Mouse (Mus musculus) neural tube, embryonic 11.5 days (tissue): ENCODE results near the gene Pced1b. TPM values are rescaled to one million over a fixed set of nuclear protein-coding genes. Genes with fewer than 3 reads are reported as not detected.

Source experiments
- ATAC-seq: fragments of 200-750 bp; cut with Nextera tagmentation; 2 replicates; pipeline ENCODE4 v1.8.0; 2017; ENCODE audit warnings: moderate number of reproducible peaks, mild to moderate bottlenecking, moderate TSS enrichment, moderate library complexity; ENCODE audit not compliant: insufficient read depth, low FRiP score, low TSS enrichment
- DNase-seq: peaks from one replicate; pipeline ENCODE4 v3.0.0-alpha.2; 2015; ENCODE audit warnings: low spot score
- H3K27ac ChIP-seq: fragments of 300-500 bp; sonication (generic); 2 replicates; pipeline ENCODE4 v1.5.1; 2014; ENCODE audit warnings: low read depth, mild to moderate bottlenecking, low read length
- H3K27me3 ChIP-seq: fragments of 300-500 bp; sonication (generic); 2 replicates; pipeline ENCODE4 v1.6.1; 2014; ENCODE audit warnings: mild to moderate bottlenecking, low read length, mixed read lengths; ENCODE audit not compliant: control insufficient read depth, insufficient read depth
- H3K36me3 ChIP-seq: fragments of 300-500 bp; sonication (generic); 2 replicates; pipeline ENCODE4 v1.6.1; 2014; ENCODE audit warnings: mild to moderate bottlenecking, low read length, moderate library complexity, mixed read lengths; ENCODE audit not compliant: control insufficient read depth, insufficient read depth
- H3K4me1 ChIP-seq: fragments of 300-500 bp; sonication (generic); 2 replicates; pipeline ENCODE4 v1.6.1; 2014; ENCODE audit warnings: low read length, mixed read lengths; ENCODE audit not compliant: control insufficient read depth, insufficient read depth
- H3K4me2 ChIP-seq: fragments of 300-500 bp; sonication (generic); 2 replicates; pipeline ENCODE4 v1.6.1; 2014; ENCODE audit warnings: low read depth, mild to moderate bottlenecking, moderate library complexity
- H3K4me3 ChIP-seq: fragments of 300-500 bp; sonication (generic); 2 replicates; pipeline ENCODE4 v1.5.1; 2014; ENCODE audit warnings: low read depth, low read length
- H3K9ac ChIP-seq: fragments of 300-500 bp; sonication (generic); 2 replicates; pipeline ENCODE4 v1.6.1; 2014; ENCODE audit warnings: mild to moderate bottlenecking, low read length
- H3K9me3 ChIP-seq: fragments of 300-500 bp; sonication (generic); 2 replicates; pipeline ENCODE4 v1.6.1; 2016; ENCODE audit warnings: low read length; ENCODE audit not compliant: control insufficient read depth
- WGBS: fragments of 180-500 bp; shearing (Covaris S2); extraction: QIAGEN DNeasy Blood & Tissue Kit; methylation state at CpG from one replicate; pipeline ENCODE4 v1.1.7; 2014; 5-methylcytosine and 5-hydroxymethylcytosine counted together
- polyA plus RNA-seq: library from polyadenylated mRNA; unstranded; fragments of >200 nt; fragmentation: Nextera tagmentation; extraction: Ambion mirVana; gene quantifications from 2 replicates; pipeline ENCODE4 v1.2.1, GENCODE M21; 2014

The Pced1b gene
- polyA plus RNA-seq, 1 experiment from 2014 or later: 3.6 TPM

GRCm38 (mm10) chr15:97337636-97338352, 90.9 kb downstream of the Pced1b start:
- 38% methylated on average over 14 of the region's 14 CpGs for WGBS
- Histone ChIP-seq H3K4me3 (no peak overlapping the region), H3K9ac (no peak overlapping the region), H3K27me3 (no peaks in the 10 kb centered on the region), H3K4me1 (peaks cover 4% of the 10 kb centered on the region; the same call in 1 of the 2 replicates), H3K4me2 (peak overlapping the region; percentile 42), H3K9me3 (no peaks in the 10 kb centered on the region), H3K36me3 (no peaks in the 10 kb centered on the region), H3K27ac (no peak overlapping the region)
- ATAC-seq (no peak; the same call in 1 of the 2 replicates), DNase-seq (no peak)

GRCm38 (mm10) chr15:97338377-97339060, 91.6 kb downstream of the Pced1b start:
- Histone ChIP-seq H3K27me3 (no peaks in the 10 kb centered on the region), H3K9ac (no peak overlapping the region)

DNA sequence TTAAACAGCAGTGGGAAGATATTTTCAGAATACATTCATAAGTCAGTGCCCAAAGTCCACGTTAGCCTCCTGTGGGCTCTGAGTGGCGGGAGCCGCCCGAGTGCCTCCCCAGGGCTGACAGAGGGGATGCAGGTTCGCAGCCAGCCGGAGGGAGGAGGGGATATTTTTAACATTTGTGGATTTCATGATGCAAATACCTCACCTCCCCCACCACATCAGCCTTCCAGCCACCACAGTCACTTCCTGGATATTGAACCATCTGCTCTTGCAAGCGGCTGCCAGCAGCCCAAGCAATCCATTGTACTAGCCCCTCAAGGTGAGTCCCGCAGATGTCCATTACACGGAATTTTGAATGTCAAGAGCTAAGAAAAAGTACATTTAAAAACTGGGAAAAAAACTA, 95.4 kb downstream of the Pced1b start:
- ATAC-seq (no peak), DNase-seq (no peak)
- Histone ChIP-seq H3K4me2 (no peak overlapping the region), H3K27me3 (no peaks in the 10 kb centered on the region), H3K27ac (no peak overlapping the region), H3K9ac (no peak overlapping the region), H3K36me3 (no peaks in the 10 kb centered on the region), H3K9me3 (no peaks in the 10 kb centered on the region), H3K4me1 (peaks cover 4% of the 10 kb centered on the region; the same call in 1 of the 2 replicates), H3K4me3 (no peak overlapping the region)
- 93% methylated on average over 9 of the region's 9 CpGs for WGBS

More at GRCm38 (mm10) chr15:97338377-97339060, 91.6 kb downstream of the Pced1b start:
- WGBS: 9% methylated on average over 17 of the region's 17 CpGs
- ATAC-seq (no peak), DNase-seq (no peak)
- Histone ChIP-seq H3K4me2 (peak overlapping the region; percentile 42), H3K9me3 (no peaks in the 10 kb centered on the region), H3K27ac (no peak overlapping the region), H3K4me1 (peaks cover 4% of the 10 kb centered on the region; the same call in 1 of the 2 replicates), H3K36me3 (no peaks in the 10 kb centered on the region), H3K4me3 (no peak overlapping the region)

DNA sequence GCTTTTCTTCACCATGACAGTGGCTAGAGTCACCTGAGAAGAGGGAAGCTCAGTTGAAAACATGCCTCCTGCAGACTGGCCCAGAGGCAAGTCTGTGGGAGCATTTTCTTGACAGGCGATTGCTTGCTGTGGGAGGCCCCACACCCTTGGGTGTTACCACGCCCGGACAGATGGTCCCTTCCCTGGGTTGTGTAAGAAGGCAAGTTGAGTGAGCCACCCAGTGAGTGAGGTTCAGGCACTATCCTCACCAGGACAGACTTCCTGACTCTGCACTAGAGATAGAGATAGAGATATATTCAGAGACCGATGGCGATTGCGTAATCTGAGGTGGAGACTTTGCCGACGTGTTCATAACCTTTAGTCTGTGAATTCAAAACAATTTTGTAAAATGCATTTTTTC, 96.0 kb downstream of the Pced1b start:
- 96% methylated on average over 8 of the region's 8 CpGs for WGBS
- no peak overlapping the region for H3K4me2 ChIP-seq
- H3K27ac ChIP-seq: no peak overlapping the region
- no peak for ATAC-seq
- H3K27me3 ChIP-seq: no peaks in the 10 kb centered on the region
- no peak for DNase-seq
- peaks cover 3% of the 10 kb centered on the region; the same call in 1 of the 2 replicates for H3K4me1 ChIP-seq
- H3K9me3 ChIP-seq: no peaks in the 10 kb centered on the region
- H3K9ac ChIP-seq: no peak overlapping the region
- H3K36me3 ChIP-seq: no peaks in the 10 kb centered on the region
- no peak overlapping the region for H3K4me3 ChIP-seq

DNA sequence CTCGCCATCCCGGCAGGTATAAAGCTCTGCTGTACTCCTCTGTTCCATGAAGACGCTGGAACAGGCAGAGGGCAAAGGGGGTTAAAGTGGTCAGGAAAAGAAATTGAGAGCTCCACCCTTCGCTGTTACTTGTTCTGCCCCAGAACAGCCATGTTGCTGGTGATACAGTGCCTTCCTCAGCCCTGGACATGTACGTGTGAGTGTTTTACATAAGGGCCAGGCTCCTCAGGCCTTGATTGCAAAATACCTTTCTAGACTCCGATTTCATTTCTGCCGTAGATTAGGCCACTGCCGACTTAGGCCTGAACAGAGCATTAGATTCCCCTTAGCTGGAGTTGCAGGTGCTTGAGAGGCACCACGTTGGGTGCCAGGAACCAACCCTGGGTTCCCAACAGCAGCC, 97.0 kb downstream of the Pced1b start:
- WGBS: 96% methylated on average over 9 of the region's 9 CpGs

GRCm38 (mm10) chr15:97345110-97345509, 98.2 kb downstream of the Pced1b start:
- 94% methylated on average over 9 of the region's 9 CpGs for WGBS
- H3K36me3 ChIP-seq: no peaks in the 10 kb centered on the region
- no peak overlapping the region for H3K9ac ChIP-seq
- no peak overlapping the region for H3K27ac ChIP-seq
- H3K9me3 ChIP-seq: no peaks in the 10 kb centered on the region
- no peaks in the 10 kb centered on the region for H3K4me1 ChIP-seq
- no peaks in the 10 kb centered on the region for H3K27me3 ChIP-seq
- DNase-seq (no peak), ATAC-seq (no peak)
- H3K4me3 ChIP-seq: no peak overlapping the region
- H3K4me2 ChIP-seq: no peak overlapping the region

More for the DNA sequence above, 97.0 kb downstream of the Pced1b start:
- Histone ChIP-seq H3K27me3 (no peaks in the 10 kb centered on the region), H3K36me3 (no peaks in the 10 kb centered on the region), H3K4me1 (no peaks in the 10 kb centered on the region), H3K4me2 (no peak overlapping the region), H3K4me3 (no peak overlapping the region), H3K9me3 (no peaks in the 10 kb centered on the region), H3K27ac (no peak overlapping the region), H3K9ac (no peak overlapping the region)
- no peak for DNase-seq
- ATAC-seq: no peak

GRCm38 (mm10) chr15:97345917-97346316, 99.0 kb downstream of the Pced1b start:
- no peak overlapping the region for H3K27ac ChIP-seq
- no peaks in the 10 kb centered on the region for H3K27me3 ChIP-seq
- no peaks in the 10 kb centered on the region for H3K36me3 ChIP-seq
- WGBS: 76% methylated on average over 6 of the region's 6 CpGs
- DNase-seq (no peak), ATAC-seq (no peak)
- H3K4me2 ChIP-seq: no peak overlapping the region
- H3K4me3 ChIP-seq: no peak overlapping the region
- H3K9ac ChIP-seq: no peak overlapping the region
- H3K9me3 ChIP-seq: no peaks in the 10 kb centered on the region
- no peaks in the 10 kb centered on the region for H3K4me1 ChIP-seq

DNA sequence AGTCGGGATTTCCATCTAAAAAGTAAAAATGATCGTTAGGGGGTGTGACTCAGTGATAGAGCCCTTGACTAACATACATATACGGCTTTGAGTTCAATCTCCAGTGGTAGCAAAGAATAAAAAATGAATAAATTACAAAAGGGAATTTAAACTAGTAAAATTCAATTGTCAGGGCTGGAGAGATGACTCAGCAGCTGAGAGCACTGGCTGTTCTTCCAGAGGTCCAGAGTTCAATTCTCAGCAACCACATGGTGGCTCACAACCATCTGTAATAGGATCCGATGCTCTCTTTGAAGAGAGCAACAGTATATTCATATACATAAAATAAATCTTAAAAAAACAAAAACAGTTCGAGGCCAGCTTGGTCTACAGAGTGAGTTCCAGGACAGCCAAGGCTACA, 99.5 kb downstream of the Pced1b start:
- DNase-seq: no peak
- Histone ChIP-seq H3K36me3 (no peaks in the 10 kb centered on the region), H3K4me2 (no peak overlapping the region), H3K4me3 (no peak overlapping the region), H3K27ac (no peak overlapping the region), H3K27me3 (no peaks in the 10 kb centered on the region), H3K9me3 (no peaks in the 10 kb centered on the region), H3K4me1 (no peaks in the 10 kb centered on the region), H3K9ac (no peak overlapping the region)
- WGBS: 89% methylated on average over 5 of the region's 5 CpGs
- no peak for ATAC-seq

DNA sequence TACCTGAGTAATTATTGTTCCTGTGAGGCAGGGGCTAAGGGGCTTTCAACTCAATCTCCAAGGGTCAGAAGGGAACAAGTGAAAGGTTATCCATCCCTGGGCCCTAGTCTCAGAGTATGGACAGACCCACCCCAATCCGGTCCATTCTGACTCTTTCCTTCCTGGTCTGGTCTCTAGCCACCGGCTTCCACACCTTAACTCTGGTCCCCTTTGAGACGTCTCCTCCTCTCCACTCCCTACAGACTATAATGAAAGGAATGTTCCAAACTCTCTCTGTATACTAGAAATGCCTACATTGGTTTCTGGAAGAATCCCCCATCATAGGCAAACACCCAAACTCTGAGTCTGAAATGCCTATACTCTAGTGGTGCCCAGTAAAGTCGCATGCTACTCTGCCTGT, 100.0 kb downstream of the Pced1b start:
- Histone ChIP-seq H3K4me1 (no peaks in the 10 kb centered on the region), H3K9ac (no peak overlapping the region), H3K36me3 (no peaks in the 10 kb centered on the region), H3K27ac (no peak overlapping the region), H3K4me3 (no peak overlapping the region), H3K4me2 (no peak overlapping the region), H3K27me3 (no peaks in the 10 kb centered on the region), H3K9me3 (no peaks in the 10 kb centered on the region)
- no peak for DNase-seq
- 92% methylated on average over 4 of the region's 4 CpGs for WGBS
- no peak for ATAC-seq
